Mouse (Mus musculus) CH12.LX (cell line): ENCODE results near the gene Fads2. TPM values are rescaled to one million over a fixed set of nuclear protein-coding genes. Genes with fewer than 3 reads are reported as not detected.

Experiments
- DNase-seq: peaks from one replicate; pipeline ENCODE4 v3.0.0-alpha.2; 2013; ENCODE audit errors: extremely low read depth
- H3K27ac ChIP-seq: 2 replicates; pipeline ENCODE4 v1.5.1; 2012; ENCODE audit warnings: low read depth, mild to moderate bottlenecking, control low read depth, moderate library complexity; ENCODE audit not compliant: insufficient read depth
- H3K27me3 ChIP-seq: replicated peaks from 2 replicates; pipeline ENCODE3; 2012; ENCODE audit warnings: inconsistent platforms
- H3K36me3 ChIP-seq, 2 experiments: replicated peaks in 1 of 2; 2 replicates each; pipeline versions ENCODE3 to v1.6.1; 2012; ENCODE audit warnings: inconsistent platforms in 1 of 2, low read length in 1 of 2, mild to moderate bottlenecking in 1 of 2, mixed read lengths in 1 of 2, moderate library complexity in 1 of 2; ENCODE audit not compliant: control insufficient read depth in 1 of 2, insufficient read depth in 1 of 2
- H3K4me1 ChIP-seq, 2 experiments: 2 replicates each; pipeline ENCODE4 v1.6.1; 2012; ENCODE audit warnings: inconsistent platforms in 1 of 2, moderate library complexity in 1 of 2; ENCODE audit not compliant: insufficient read depth in 2 of 2, control insufficient read depth in 1 of 2
- H3K4me2 ChIP-seq: 2 replicates; pipeline ENCODE4 v1.6.1; 2012; ENCODE audit warnings: low read depth, mild to moderate bottlenecking, control low read depth; ENCODE audit not compliant: poor library complexity, insufficient read depth, severe bottlenecking
- H3K4me3 ChIP-seq, 3 experiments: fragments of 150-350 bp in 1 of 3; sonication (generic) in 1 of 3; replicated peaks in 1 of 3; 2 replicates each; pipeline versions ENCODE3 to v1.5.1; 2011 to 2012; ENCODE audit warnings: low read depth in 2 of 3, low read length in 2 of 3, mild to moderate bottlenecking in 2 of 3, moderate library complexity in 2 of 3, control low read depth in 1 of 3, improper control_type of control experiment in 1 of 3, inconsistent platforms in 1 of 3, mixed read lengths in 1 of 3; ENCODE audit not compliant: poor library complexity in 1 of 3
- H3K79me2 ChIP-seq: replicated peaks from 2 replicates; pipeline ENCODE4 v1.6.1; 2012; ENCODE audit warnings: mild to moderate bottlenecking, moderate library complexity; ENCODE audit not compliant: control insufficient read depth, poor library complexity, insufficient read depth, severe bottlenecking; ENCODE audit errors: extremely low read depth
- H3K9ac ChIP-seq: 2 replicates; pipeline ENCODE4 v1.6.1; 2012; ENCODE audit warnings: low read depth, mild to moderate bottlenecking, control low read depth, moderate library complexity; ENCODE audit not compliant: insufficient read depth
- H3K9me3 ChIP-seq: replicated peaks from 2 replicates; pipeline ENCODE3; 2012; ENCODE audit warnings: low read length, inconsistent platforms, mixed read lengths
- CHD2 ChIP-seq: IDR thresholded peaks from 2 replicates; pipeline ENCODE4 v1.6.1; 2011; ENCODE audit warnings: low read length, improper control_type of control experiment
- E2F4 ChIP-seq: IDR thresholded peaks from 2 replicates; pipeline ENCODE4 v1.6.1; 2011; ENCODE audit warnings: low read depth, low read length, improper control_type of control experiment; ENCODE audit not compliant: insufficient replicate concordance
- ELF1 ChIP-seq: IDR thresholded peaks from 2 replicates; pipeline ENCODE4 v1.6.1; 2014; ENCODE audit warnings: low read depth, mild to moderate bottlenecking, inconsistent platforms, low read length, improper control_type of control experiment
- IRF4 ChIP-seq: IDR thresholded peaks from 2 replicates; pipeline ENCODE4 v1.6.1; 2014; ENCODE audit warnings: low read depth, mild to moderate bottlenecking, inconsistent platforms, low read length, improper control_type of control experiment
- KAT2A ChIP-seq: IDR thresholded peaks from 2 replicates; pipeline ENCODE4 v1.6.1; 2012; ENCODE audit warnings: low read length, improper control_type of control experiment, inconsistent platforms; ENCODE audit not compliant: insufficient replicate concordance
- MAFK ChIP-seq: IDR thresholded peaks from 2 replicates; pipeline ENCODE4 v1.6.1; 2011; ENCODE audit warnings: low read length, improper control_type of control experiment; ENCODE audit not compliant: insufficient replicate concordance
- MYC ChIP-seq: IDR thresholded peaks from 2 replicates; pipeline ENCODE4 v1.6.1; 2011; ENCODE audit warnings: low read depth, mild to moderate bottlenecking, improper control_type of control experiment, low read length
- NRF1 ChIP-seq: IDR thresholded peaks from 2 replicates; pipeline ENCODE4 v1.6.1; 2014; ENCODE audit warnings: low read depth, mild to moderate bottlenecking, inconsistent platforms, low read length, improper control_type of control experiment, moderate library complexity
- RAD21 ChIP-seq: IDR thresholded peaks from 2 replicates; pipeline ENCODE4 v1.6.1; 2011; ENCODE audit warnings: low read depth, mild to moderate bottlenecking, low read length, improper control_type of control experiment, moderate library complexity
- RCOR1 ChIP-seq: conservative IDR thresholded peaks from 2 replicates; pipeline ENCODE4 v1.6.1; 2012; ENCODE audit warnings: low read depth, mild to moderate bottlenecking, inconsistent platforms, low read length, improper control_type of control experiment
- SIN3A ChIP-seq: IDR thresholded peaks from 2 replicates; pipeline ENCODE4 v1.6.1; 2012; ENCODE audit warnings: low read length, improper control_type of control experiment, inconsistent platforms
- SMC3 ChIP-seq: IDR thresholded peaks from 2 replicates; pipeline ENCODE4 v1.6.1; 2011; ENCODE audit warnings: low read depth, low read length, improper control_type of control experiment
- TBP ChIP-seq: conservative IDR thresholded peaks from 2 replicates; pipeline ENCODE4 v1.6.1; 2011; ENCODE audit warnings: low read depth, low read length, improper control_type of control experiment
- USF1 ChIP-seq: IDR thresholded peaks from 2 replicates; pipeline ENCODE4 v1.6.1; 2014; ENCODE audit warnings: low read depth, mild to moderate bottlenecking, inconsistent platforms, low read length, improper control_type of control experiment
- ZKSCAN1 ChIP-seq: IDR thresholded peaks from 2 replicates; pipeline ENCODE4 v1.6.1; 2012; ENCODE audit warnings: low read depth, inconsistent platforms, low read length, improper control_type of control experiment, borderline replicate concordance
- dilution Hi-C: fragments of 300-500 bp; cut with MboI; formaldehyde crosslinking; loops from 2 replicates; pipeline ENCODE4 v1.14.3; 2020; ENCODE audit warnings: low sequenced_read_pairs; ENCODE audit not compliant: extremely low pct_unique_long_range_greater_than_20kb, extremely low pct_ligation_motif_present
- in situ Hi-C: fragments of 300-500 bp; cut with MboI; formaldehyde crosslinking; loops from 3 replicates; pipeline ENCODE4 v1.14.3; 2019; ENCODE audit warnings: low sequenced_read_pairs, low pct_ligation_motif_present, low pct_unique_long_range_greater_than_20kb, mixed read lengths
- polyA plus RNA-seq: library from polyadenylated mRNA; unstranded; fragments of >175 nt; gene quantifications from 2 replicates; pipeline ENCODE4 v1.2.1, GENCODE M21; 2012; ENCODE audit warnings: low read depth; ENCODE audit not compliant: insufficient read length
- total RNA-seq, 2 experiments: library from RNA; depleted of rRNA; stranded (reverse); fragments of 300-350 nt in 1 of 2; fragments of >200 nt in 1 of 2; gene quantifications; 2 replicates each; pipeline ENCODE4 v1.2.3; 2012 to 2014

Gene Fads2
- total and polyA plus RNA-seq, 3 experiments = 1.7 to 8.1 (median 1.8) TPM

DNA sequence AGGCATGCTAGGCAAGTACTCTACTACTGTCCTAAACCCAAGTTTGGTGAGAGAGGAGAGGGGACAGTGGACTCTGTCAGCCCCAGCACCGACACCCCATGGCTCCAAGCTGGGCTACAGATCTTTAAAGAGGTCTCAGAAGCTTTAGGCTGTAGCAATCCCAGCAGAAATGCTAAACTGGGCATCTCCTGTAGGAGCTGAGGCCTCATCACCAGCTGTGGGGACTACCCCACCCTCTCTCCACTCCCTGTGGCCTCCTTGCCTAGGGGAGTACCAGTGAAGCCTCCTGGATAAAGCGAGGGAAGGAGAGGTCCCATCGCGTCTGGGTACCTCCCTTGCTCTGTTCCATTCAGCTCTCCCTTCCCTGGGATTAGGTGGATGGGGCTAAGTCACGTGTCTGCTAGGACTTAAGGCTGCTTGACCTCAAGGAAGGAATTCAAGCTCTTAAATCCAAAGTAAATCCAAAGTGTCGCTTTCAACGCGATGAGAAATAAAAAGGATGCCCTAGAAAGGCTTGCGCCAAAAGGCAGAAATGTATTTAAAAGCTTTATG, 42.6 kb downstream of the Fads2 start:
- Histone ChIP-seq H3K9ac (no peak overlapping the region), H3K9me3 (no peaks in the 10 kb centered on the region), H3K27me3 (peaks cover 2% of the 10 kb centered on the region), H3K4me2 (no peak overlapping the region), H3K27ac (no peak overlapping the region), H3K36me3 (no peaks in the 10 kb centered on the region), H3K4me3 (no peak overlapping the region), H3K4me1 (peaks cover 0 to 33% of the 10 kb centered on the region in 2 experiments; a peak in 2 of 4 replicates), H3K79me2 (no peaks in the 10 kb centered on the region)
- dilution Hi-C loops (no loop called here), in situ Hi-C loops (no loop called here)
- TF ChIP-seq RCOR1 = no peak
- no peak for DNase-seq

DNA sequence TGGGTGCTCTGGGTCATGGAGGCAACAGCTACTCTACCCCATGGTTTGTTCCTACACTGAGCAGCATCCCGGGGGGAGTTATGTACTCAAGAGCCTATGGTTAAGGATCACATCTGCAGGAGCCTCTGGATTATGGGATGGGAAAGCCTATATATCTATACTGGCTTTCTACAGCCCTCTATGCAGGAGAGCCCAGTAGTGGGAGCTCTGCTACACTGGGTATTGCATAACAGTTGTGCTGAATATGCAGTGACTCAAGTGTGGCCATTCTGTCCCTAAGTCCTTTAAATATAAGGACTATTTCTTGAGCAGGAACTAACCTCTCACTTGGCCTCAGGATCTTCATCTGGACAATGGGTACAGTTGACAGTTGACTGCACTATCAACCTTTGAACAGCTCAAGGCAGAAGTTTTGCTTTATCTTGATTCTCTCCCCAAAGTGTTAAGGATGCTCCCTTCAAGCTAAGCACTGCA, 43.2 kb downstream of the Fads2 start:
- no peak for DNase-seq
- H3K4me2 ChIP-seq = no peak overlapping the region
- H3K4me3 ChIP-seq = no peak overlapping the region
- H3K27ac ChIP-seq = no peak overlapping the region
- H3K9me3 ChIP-seq = no peaks in the 10 kb centered on the region
- no peaks in the 10 kb centered on the region for H3K79me2 ChIP-seq
- no peak overlapping the region for H3K9ac ChIP-seq
- TF ChIP-seq SMC3 (no peak), KAT2A (no peak), E2F4 (no peak), ELF1 (no peak), TBP (no peak), RAD21 (no peak), USF1 (no peak), ZKSCAN1 (no peak), NRF1 (no peak), CHD2 (no peak), IRF4 (no peak), MYC (no peak), MAFK (no peak), SIN3A (no peak)
- in situ Hi-C loops (no loop called here), dilution Hi-C loops (no loop called here)
- peaks cover 0 to 27% of the 10 kb centered on the region in 2 experiments; a peak in 2 of 4 replicates for H3K4me1 ChIP-seq
- H3K36me3 ChIP-seq = no peaks in the 10 kb centered on the region
- H3K27me3 ChIP-seq = peaks cover 2% of the 10 kb centered on the region
